Mouse (Mus musculus): Measurements from ENCODE around the gene Defb15. TPM values are rescaled to one million over a fixed set of nuclear protein-coding genes. Genes with fewer than 3 reads are reported as not detected.
"Not testable (repeated sequence)": the region's sequence is repeated elsewhere in the genome, so short reads cannot be mapped to it uniquely, and the experiment has no call there.

The Defb15 gene
- not detected in 3 replicates for total RNA-seq (2017)

GRCm38 (mm10) chr8:21932610-21933009 lies at the start of gene Defb15:
TSS of gene Defb15 (minus strand) at chr8:21932710.
- ATAC-seq (replicated peaks; ENCODE audit: insufficient number of reproducible peaks, low FRiP score, low TSS enrichment, poor library complexity, severe bottlenecking), result no peak

- no peak for ATAC-seq (replicated peaks; ENCODE audit: insufficient number of reproducible peaks, low FRiP score, low TSS enrichment, poor library complexity, severe bottlenecking)
Measured at GRCm38 (mm10) chr8:21981664-21982337, 49.3 kb upstream of the Defb15 start.

DNA sequence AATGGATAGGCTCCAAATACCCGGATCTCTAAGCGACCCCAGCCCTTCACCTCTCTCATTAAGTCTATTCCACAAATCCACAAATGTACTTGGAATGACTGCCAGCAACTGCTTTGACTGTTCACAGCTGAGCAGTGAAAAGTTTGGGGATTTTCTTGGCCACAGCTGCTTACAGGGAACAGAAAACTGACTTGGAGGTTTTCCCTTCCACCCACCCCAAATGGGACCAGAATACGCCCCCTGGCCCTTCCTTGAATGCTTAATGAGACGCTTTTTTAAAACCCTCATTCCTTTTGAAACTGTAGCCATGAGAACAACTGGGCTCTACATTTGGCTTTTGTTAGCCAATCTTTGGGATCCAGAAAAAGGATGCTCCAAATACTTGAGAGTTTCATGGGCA lies 45.7 kb upstream of the Defb15 start:
- no peak for ATAC-seq (replicated peaks; ENCODE audit: insufficient number of reproducible peaks, low FRiP score, low TSS enrichment, poor library complexity, severe bottlenecking)

- no peak for ATAC-seq (replicated peaks; ENCODE audit: insufficient number of reproducible peaks, low FRiP score, low TSS enrichment, poor library complexity, severe bottlenecking)
Measured at GRCm38 (mm10) chr8:21969475-21969874, 37.0 kb upstream of the Defb15 start, which contains the start of gene Ccdc70. TSS of gene Ccdc70 (plus strand) at chr8:21969775.

DNA sequence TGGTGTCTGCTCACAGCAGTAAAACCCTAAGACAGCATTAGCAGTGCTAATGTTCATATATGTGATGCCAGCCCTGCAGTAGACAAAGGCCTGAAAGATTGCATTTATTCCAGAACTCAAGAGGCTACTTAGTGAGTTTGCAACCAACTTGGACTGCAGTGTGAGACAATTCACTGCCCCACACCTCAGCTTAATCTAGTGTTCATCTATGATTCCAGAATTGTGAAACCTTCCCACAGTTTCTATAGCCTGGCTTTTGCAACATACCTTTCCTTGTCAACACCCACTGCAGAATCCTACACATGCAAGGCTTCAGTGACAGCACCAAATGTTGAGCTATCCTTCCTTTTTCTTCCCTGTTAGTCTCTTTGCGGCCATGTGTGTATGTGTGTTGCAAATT lies 34.1 kb upstream of the Defb15 start:
- ATAC-seq (replicated peaks; ENCODE audit: insufficient number of reproducible peaks, low FRiP score, low TSS enrichment, poor library complexity, severe bottlenecking), result no peak

DNA sequence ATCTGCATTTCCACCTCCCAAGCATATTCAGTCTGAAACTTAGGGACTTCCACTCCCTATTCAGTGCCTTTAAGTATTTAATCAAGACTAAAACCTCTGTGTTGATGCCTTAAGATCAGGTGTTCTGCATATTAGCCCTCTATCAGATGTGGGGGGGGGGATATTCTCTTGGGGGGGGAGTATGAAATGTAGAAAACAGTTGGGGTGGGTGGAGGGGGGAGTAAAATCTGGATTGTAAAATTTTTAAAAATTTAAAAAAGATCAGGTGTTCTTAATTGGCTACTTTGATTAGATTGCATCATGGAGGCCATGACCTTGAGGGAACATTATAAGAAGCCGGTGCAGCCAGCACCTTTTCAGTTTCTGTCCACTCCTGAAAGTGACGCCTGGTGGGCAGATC lies 25.9 kb upstream of the Defb15 start, which contains the start of gene Fam90a1a:
Fam90a1a (plus strand) TSS at position 301 of the 400 bp plus-strand sequence.
- no peak for ATAC-seq (replicated peaks; ENCODE audit: insufficient number of reproducible peaks, low FRiP score, low TSS enrichment, poor library complexity, severe bottlenecking)

DNA sequence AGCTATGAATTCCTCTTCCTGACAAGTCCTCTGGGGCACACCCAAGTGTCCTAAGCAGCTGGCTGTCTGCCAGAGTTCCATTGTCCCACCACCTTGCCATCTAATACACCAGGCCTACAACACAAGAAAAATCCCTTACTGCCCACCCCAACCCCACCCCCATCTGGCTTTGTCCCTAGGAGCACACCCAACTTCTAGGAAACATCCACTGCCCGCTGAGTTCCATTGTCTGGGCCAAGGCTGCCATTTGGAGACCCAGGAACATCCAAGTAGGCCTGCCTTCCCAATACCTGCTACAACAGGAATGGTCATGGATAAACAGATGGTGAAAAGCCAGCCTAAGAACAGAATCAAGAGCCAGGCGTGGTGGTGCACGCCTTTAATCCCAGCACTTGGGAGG lies 23.8 kb upstream of the Defb15 start:
- no peak for ATAC-seq (replicated peaks; ENCODE audit: insufficient number of reproducible peaks, low FRiP score, low TSS enrichment, poor library complexity, severe bottlenecking)

- ATAC-seq (replicated peaks; ENCODE audit: insufficient number of reproducible peaks, low FRiP score, low TSS enrichment, poor library complexity, severe bottlenecking), result no peak
Measured at GRCm38 (mm10) chr8:21955321-21955720, 22.8 kb upstream of the Defb15 start.

DNA sequence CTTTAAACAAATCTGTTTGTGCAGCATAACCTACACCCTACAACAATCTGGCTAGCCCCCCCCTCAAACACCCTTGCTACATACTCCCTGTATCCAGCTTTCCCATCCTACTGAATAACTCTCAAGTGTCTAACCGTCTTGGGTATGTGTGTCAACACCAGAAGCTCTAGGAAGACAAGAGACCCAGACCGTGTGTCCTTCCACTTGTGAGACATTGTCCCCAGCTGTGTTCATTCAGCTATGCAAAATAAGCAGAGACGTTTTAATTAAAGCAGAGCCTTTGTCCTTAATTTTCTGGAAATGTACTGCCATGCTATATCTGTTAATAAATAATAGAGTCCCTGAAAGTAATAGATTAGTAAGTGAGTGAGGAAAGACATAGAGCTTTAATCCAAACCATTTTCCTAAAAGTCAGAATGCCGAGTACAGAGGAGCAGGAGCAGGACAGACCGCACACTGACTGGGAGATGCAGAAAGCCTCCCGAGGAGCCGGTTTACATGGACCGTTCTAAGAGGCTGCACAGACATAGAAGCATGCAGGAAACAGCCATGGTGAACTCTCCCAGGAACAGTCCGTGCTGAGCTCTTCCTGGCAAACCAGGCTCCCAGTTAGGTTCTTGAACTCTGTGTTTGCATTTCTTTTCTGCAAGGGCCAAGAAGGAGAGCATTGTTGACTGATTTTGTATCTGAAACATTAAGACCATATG lies 15.0 kb upstream of the Defb15 start:
- ATAC-seq (replicated peaks; ENCODE audit: insufficient number of reproducible peaks, low FRiP score, low TSS enrichment, poor library complexity, severe bottlenecking), result no peak

DNA sequence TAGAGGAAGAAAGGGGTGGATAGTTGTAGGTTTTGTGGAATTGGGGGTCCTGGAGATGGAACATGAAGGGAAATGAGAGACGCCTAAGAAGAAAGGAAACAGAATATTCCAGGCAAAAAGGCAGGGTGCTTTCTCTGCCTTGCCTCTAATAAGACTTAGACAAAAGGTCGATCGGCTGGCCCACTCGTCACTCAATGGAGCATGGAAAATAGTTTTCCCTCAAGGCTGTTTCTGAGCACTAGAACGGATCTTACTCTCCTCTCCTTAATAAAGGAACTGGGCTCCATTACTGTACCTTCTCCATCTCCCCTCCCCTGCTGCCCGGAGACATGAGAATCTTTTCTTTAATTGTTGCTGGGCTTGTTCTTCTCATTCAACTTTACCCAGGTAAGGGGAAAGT lies 14.0 kb upstream of the Defb15 start, which contains the start of gene Defb13:
Defb13 (plus strand) TSS at position 301 of the 400 bp plus-strand sequence.
- no peak for ATAC-seq (replicated peaks; ENCODE audit: insufficient number of reproducible peaks, low FRiP score, low TSS enrichment, poor library complexity, severe bottlenecking)

DNA sequence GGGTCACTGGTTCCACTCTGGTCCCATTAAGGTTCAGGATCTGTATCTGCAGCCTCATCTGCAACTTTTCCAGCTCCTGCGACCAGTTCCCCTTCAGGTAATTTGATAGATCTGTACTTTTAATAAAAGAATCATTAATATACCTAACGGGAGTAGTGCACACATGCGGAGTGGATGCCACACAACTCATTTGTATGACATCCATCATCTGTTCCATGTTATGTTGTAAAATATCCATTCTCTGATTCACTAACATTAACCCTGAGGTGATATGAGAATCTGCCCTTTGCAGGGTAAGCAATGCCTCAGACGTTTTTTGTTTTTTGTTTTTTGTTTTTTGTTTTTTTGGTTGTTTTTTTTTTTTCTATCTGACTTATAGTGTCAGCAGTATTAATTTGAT lies 5.5 kb upstream of the Defb15 start, which contains the start of gene Defb35:
Defb35 (plus strand) TSS at position 301 of the 400 bp plus-strand sequence.
- not testable (repeated sequence) for ATAC-seq (replicated peaks; ENCODE audit: insufficient number of reproducible peaks, low FRiP score, low TSS enrichment, poor library complexity, severe bottlenecking)

DNA sequence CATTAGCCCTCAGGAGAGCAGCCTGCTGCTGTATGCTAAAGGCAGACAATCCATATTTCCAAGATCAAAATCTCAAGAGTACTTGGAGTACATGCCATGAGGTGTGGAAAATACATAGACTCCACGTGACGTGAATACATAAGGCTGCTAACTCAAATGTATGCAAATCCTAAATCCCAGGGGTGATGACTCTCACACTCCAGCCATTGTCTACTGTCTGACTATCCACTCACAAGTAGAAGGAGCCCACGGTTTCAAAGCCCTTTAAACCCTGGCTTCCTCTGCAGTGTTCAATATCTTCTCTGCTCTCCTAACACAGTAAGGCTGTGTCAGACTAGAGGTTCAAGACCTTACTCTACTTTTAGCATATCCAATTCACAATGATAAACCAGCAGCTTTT lies 1.8 kb downstream of the Defb15 start:
- not testable (repeated sequence) for ATAC-seq (replicated peaks; ENCODE audit: insufficient number of reproducible peaks, low FRiP score, low TSS enrichment, poor library complexity, severe bottlenecking)

GRCm38 (mm10) chr8:21915625-21916024 lies 16.9 kb downstream of the Defb15 start:
- ATAC-seq (replicated peaks; ENCODE audit: insufficient number of reproducible peaks, low FRiP score, low TSS enrichment, poor library complexity, severe bottlenecking), result no peak

- no peak for ATAC-seq (replicated peaks; ENCODE audit: insufficient number of reproducible peaks, low FRiP score, low TSS enrichment, poor library complexity, severe bottlenecking)
Measured at GRCm38 (mm10) chr8:21912554-21912953, 20.0 kb downstream of the Defb15 start.

DNA sequence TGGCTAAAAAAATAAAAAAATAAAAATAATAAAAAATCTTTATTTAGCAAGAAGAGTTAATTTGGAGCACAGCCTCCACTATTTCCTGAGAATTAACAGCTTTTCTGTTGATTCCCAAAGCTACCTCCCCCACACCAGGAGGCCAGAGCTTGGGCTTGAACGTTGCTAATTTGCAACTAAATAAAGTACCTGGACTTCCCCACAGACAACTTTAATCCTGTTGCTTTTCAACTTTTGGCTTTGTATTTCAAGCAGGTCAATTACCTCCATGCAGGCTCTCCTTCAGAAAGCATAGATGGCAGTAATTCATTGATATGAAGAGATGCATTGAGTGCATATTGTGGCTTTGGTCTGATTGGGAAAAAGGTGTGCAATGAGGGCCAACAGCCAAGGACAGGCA lies 20.6 kb downstream of the Defb15 start:
- ATAC-seq (replicated peaks; ENCODE audit: insufficient number of reproducible peaks, low FRiP score, low TSS enrichment, poor library complexity, severe bottlenecking), result no peak

DNA sequence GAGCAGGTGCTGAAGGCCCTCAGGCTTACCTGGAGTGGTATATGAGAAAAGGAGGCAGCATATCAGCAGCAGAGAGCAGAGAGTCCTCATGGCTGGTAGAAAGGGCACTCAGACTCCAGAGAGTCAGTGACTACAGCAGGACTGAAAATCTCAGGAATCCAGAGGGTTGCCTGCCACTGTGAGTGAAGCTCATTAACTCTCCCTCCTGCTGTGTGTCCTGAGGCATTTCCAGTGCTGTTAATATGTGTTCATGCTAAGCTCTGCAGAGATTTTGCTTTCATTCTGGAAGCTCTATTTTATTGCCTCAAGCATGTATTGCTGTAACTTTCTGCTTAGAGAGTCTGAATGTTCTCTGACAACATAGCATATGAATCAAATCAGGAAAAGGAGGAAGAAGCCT lies 26.2 kb downstream of the Defb15 start, which contains the start of gene Defb11:
Defb11 (minus strand) TSS at position 123 of the 400 bp plus-strand sequence.
- not testable (repeated sequence) for ATAC-seq (replicated peaks; ENCODE audit: insufficient number of reproducible peaks, low FRiP score, low TSS enrichment, poor library complexity, severe bottlenecking)

DNA sequence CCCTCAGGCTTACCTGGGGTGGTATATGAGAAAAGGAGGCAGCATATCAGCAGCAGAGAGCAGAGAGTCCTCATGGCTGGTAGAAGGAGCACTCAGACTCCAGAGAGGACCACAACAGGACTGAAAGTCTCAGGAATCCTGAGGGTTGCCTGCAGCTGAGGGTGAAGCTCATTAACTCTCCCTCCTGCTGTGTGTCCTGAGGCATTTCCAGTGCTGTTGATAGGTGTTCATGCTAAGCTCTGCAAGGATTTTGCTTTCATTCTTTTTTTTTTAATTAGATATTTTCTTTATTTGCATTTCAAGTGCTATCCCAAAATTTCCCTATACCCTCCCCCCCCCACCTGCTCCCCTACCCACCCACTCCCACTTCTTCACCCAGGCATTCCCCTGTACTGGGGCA lies 47.2 kb downstream of the Defb15 start, which contains the start of gene Defb9:
Defb9 (minus strand) TSS at position 101 of the 400 bp plus-strand sequence.
- ATAC-seq (replicated peaks; ENCODE audit: insufficient number of reproducible peaks, low FRiP score, low TSS enrichment, poor library complexity, severe bottlenecking), result not testable (repeated sequence)
